Mouse (Mus musculus) monocyte, adult 2 months (primary cell): Measurements from ENCODE around the gene St8sia4.
A peak's percentile ranks its signal among the peaks of the same experiment; 100 is the strongest.
"Not testable (repeated sequence)": the region's sequence is repeated elsewhere in the genome, so short reads cannot be mapped to it uniquely, and the experiment has no call there.

ENCODE experiments used
- DNase-seq, 2 experiments: peaks; one replicate each; pipeline ENCODE4 v3.0.0; 2022; ENCODE audit warnings: low spot score in 2 of 2, low read depth in 1 of 2

Gene St8sia4

DNA sequence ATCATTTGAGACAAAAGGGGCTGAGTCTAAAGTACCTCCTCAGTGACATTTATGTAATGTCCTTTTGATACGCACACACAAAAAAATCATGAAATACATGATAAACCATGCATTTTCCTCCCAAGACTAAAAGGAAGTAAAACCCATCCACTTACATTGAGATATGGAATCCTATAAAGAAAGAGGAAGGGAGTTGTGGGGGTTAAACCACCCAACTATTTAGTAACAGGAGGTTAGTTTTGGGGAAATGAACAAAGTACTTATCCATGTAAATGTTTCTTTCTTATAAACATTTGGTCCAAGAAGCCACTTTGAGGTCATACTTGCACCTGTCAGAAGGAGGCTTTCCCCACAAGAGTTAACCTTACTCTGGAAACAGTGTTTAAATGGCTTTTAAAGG is 69.3 kb downstream of the St8sia4 start:
- DNase-seq, result peak in 1 of 2 experiments; percentile 18

DNA sequence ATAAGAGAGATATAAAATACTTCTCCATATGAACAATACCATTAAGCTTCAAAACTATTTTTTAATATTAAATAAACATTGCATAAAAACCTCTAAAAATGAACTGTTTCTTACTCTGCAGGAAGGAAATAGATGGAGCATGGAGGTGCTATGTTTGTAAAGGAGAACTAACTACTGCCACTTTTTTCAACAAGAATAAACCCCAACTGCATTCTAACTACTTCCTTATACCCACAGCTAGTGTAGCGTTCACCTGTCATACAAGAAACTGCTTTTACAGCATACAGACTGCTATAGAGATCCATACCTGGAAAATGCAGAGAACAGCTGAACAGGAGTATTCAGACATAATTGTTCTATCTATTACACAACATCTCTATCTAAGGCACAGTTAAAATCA is 70.5 kb downstream of the St8sia4 start:
- no peak for DNase-seq

DNA sequence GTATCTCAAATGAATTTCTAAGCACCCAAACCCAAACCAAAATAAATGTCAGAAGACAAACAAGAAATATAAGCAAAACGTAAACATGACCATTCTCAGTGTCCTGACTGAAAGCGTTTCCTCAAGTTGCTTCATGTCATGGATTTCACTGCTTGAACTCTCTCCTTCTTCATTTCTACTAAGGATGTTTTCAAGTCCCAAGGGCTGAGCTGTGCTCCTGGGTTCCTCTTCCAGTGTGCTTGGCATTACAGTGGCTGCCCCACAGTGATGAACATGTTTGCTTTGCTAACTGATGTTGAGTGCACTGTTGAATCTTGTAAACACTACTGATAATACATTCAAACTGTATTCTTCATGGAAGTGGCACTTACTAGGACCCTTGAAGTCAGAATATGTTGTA is 76.3 kb downstream of the St8sia4 start:
- DNase-seq, result no peak

DNA sequence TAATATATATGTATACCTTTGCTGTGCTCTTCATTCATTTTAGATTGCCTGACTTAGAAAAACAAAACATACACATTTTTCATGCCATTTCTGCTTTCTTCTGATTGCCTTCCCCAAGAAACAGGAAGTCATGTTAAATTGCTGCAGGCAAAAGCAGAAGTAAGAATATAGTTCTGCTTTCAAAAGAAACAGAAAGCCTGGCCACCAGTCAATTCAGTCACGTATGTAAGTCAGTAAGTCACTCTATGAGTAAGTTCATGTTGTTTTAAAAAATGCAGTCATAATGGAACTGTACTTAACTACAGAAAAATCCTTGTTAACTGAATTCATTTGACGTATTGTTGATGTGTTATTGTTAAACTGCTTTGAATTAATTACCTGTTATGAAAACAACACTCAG is 77.3 kb downstream of the St8sia4 start:
- DNase-seq, result peak; percentile 65 to 70

DNA sequence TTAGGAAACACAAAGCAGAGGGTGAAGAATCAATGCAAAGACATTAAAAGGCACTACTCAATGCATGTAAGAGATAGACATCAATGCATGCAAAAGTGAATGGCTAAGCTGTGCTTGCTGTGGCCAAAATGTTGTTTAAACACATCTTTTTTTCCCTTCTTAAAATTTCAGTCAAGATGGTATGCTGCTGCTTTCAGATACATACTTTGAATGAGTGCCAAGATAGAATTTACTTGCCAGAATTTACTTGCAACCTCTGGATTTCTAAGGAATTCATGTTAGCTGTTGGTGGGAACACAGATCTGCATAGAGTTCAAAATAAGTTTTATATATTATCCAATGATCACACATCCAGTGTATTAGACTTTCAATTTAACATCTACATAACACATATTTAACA is 77.9 kb downstream of the St8sia4 start:
- no peak for DNase-seq

DNA sequence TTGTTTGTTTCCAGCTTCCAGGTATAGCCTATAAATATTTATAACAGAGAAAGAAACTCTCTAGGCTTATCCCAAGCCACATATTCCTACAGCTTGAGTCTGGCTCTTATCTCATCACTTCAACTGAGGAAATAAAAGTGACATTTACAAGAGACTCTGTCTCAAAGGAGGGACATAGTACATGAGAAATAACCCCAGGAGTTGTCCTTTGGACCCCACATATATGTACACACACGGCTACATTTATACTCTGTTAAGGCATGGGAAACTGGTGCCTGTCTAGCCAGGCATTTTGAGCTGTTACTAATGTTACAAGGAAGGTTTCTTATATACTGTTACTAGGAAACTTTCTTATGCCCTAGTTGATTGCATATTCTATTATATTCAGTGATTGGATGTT is 84.1 kb downstream of the St8sia4 start:
- no peak for DNase-seq

DNA sequence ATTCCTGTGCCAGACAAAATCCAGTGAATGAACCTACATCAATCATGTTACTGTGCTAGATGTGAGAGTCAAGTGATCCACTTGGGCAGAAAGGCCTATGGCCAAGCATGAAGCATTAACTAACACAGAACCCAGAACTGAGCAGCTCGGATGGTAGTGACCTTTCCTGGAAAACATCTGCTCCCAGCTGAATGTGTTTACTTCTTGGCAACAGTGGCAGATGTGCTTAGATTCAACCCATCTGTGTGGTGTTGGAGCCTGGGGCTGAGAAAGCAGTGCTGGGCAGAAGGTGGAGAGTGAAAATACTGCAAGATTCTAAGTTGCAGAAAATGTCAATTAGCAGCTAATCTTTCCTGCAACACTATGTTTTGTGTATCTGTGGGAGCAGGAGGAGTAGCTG is 85.1 kb downstream of the St8sia4 start:
- no peak for DNase-seq

DNA sequence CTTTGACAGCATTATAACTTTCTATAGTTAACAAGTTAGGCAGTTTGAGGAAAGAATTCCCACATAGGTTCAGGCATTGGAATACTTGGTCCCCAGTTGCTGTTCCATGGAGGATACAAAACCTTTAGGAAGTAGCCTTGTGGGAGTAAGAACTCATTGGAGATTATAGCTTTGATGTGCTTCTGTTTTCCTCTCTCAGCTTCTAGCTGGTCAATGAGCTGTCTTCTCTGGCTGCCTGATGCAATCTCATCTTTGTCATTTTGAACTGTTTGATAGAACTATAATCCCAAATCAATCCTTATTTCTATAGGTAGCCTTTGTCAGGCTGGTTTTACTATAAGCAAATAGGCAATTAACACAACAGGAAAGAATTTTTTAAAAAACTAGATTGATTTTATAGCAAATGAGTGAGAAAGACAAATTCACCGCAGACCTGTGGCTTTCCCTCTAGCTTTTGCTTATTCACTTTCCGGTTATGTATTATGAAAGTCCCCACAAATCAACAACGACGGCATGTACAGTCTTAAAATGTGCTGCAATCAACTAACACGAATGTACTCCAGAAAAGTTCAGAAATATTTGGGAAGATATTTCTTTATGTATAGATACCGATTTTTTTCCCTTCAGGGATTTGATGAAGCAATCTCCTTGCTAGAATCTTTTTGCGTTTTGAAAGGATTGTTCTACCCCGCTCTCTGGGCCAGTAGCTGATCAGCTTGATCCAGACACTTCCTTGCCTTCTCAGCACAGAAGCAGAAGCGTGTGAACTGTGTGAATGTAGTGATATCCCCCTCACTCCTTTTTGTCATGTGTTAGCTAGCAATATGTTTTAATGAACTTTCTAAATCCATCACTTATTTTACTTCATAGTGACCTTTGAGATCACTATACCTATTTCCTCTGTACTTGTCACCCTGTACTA is 94.5 kb downstream of the St8sia4 start:
- no peak for DNase-seq

DNA sequence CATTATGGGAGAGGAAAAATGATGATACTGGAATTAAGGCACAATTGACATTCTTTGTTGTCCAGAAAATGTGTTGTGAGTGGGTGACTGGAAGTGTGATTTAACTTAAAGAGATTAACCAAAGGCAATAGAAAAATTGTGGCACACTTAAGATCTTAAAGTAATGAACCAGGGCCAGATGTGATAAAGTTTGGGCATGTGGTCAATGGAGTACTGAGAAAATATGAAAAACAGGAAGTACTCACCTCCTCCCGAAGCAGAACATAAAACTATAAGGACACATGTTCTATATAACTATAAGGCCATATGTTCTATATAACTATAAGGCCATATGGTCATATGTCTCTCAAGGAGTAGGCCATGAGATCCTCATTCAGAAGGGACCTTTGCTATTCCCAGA is 96.3 kb downstream of the St8sia4 start:
- no peak for DNase-seq

DNA sequence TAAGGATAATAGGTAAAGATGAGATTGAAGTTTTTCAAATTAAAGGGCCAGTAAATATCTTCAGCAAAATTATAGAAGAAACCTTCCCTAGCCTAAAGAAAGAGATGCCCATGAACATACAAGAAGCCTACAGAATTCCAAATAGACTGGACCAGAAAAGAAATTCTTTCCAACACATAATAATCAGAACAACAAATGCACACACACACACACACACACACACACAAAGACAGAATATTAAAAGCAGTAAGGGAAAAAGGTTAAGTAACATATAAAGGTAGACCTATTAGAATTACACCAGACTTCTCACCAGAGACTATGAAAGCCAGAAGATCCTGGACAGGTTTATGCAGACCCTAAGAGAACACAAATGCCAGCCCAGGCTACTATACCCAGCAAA is 112.8 kb downstream of the St8sia4 start:
- not testable (repeated sequence) for DNase-seq

DNA sequence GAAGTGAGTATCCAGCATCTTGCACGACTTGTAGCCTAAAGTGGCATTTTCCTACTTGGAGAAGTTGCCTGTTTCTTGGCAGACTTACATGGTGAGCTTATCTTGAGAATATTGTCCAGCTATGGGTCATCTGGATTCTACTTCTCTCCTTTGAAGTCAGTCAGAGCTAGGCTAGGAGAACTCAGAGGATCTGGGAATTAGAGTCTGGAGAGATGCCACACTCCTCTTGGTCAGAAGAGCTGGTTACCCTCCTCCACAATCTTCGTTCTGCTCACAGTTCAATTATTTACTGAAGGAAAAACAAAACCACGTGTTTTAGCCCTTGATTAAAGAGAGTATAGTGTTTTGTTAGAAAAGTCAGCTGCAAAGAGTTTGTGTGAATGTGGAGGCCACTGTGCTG is 125.9 kb downstream of the St8sia4 start:
- DNase-seq, result no peak
